Comparison of ENCODE assay signal across 23 mouse cellular contexts in the genomic region with DNA sequence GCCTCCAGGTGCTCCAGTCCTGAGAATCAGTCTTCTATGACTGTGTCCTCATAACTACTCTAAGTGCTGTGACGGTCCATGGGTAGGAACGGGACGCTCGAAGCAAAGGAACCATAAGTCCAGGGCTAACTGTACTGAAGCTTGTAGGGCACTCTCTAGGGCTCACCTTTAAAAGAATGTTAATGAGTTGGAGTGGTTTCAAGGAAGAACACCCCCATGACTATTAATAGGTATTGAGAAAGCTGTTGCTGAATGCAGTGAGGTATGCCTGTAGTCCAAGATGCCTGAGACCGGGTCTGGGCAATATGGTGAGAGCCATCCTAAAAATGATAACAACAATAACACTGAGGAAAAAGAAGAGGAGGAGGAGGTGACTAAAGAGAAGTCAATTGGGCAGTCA.
A peak's percentile ranks its signal among the peaks of the same experiment; 100 is the strongest.
DNase-seq lines count a peak whose midpoint lies in the region; ATAC-seq and TF ChIP-seq lines count a peak whose summit lies in the region.
"Had no signal": no experiment of that assay in that cellular context is flagged by ENCODE, and none has a peak within 500 bp of the region (broad histone marks: within the 10 kb centered on the region; RNA-seq: fewer than 3 reads in every experiment).

No protein-coding gene starts in this region.

- DNase-seq in heart, adult 11 months: peak; percentile 76
- DNase-seq in heart, adult 18-20 months: no peak
- no peak for DNase-seq in heart, adult 8-10 months (ENCODE audit: low spot score)
- DNase-seq in liver, adult 2 months (ENCODE audit: extremely low read depth, low read depth, low spot score): no peak
- no peak for DNase-seq in liver, embryonic 11.5 days (ENCODE audit: low spot score)
- no peak for DNase-seq in frontal cortex, postnatal 36 days (ENCODE audit: low spot score in 2 of 2)
- DNase-seq in frontal cortex, adult 2 months (ENCODE audit: extremely low spot score in 1 of 2, low spot score in 1 of 2): no peak
- DNase-seq: adrenal gland, adult 8-10 months; adrenal gland, postnatal 36 days; B cell, adult 2 months; cerebellum, adult 2 months; cerebellum, postnatal 10 days; gastrocnemius, postnatal 10 days had no signal

- H3K27ac ChIP-seq in heart, embryonic 12.5 days (ENCODE audit: poor library complexity, severe bottlenecking): peak overlapping the region; percentile 29; the same call in 1 of the 2 replicates
- H3K27ac ChIP-seq in liver, adult 2 months (replicated peaks; ENCODE audit: insufficient read depth, low read depth, low read length): peak overlapping the region; percentile 55
- no peak overlapping the region for H3K27ac ChIP-seq in liver, embryonic 11.5 days (ENCODE audit: low read depth, low read length)
- H3K27ac ChIP-seq: embryonic facial prominence, embryonic 15.5 days; forebrain, embryonic 10.5 days; hindbrain, embryonic 10.5 days; hindbrain, embryonic 14.5 days; intestine, embryonic 15.5 days had no signal

- H3K4me1 ChIP-seq in heart, embryonic 12.5 days (replicated peaks): peaks cover 26% of the 10 kb centered on the region
- peaks cover 22% of the 10 kb centered on the region; the same call in 1 of the 2 replicates for H3K4me1 ChIP-seq in liver, adult 2 months (ENCODE audit: control insufficient read depth, insufficient read depth, low read length)
- no peaks in the 10 kb centered on the region for H3K4me1 ChIP-seq in liver, embryonic 11.5 days (replicated peaks; ENCODE audit: control insufficient read depth, insufficient read depth, low read length)
- H3K4me1 ChIP-seq: intestine, embryonic 15.5 days had no signal

- H3K4me2 ChIP-seq in heart, embryonic 12.5 days: peak overlapping the region; percentile 31
- H3K4me2 ChIP-seq in liver, embryonic 11.5 days: no peak overlapping the region
- H3K4me2 ChIP-seq: embryonic facial prominence, embryonic 15.5 days; hindbrain, embryonic 14.5 days; intestine, embryonic 15.5 days had no signal

- WGBS in heart, embryonic 12.5 days: 45% methylated on average over 5 of the region's 5 CpGs
- WGBS in liver, adult 2 months: 98% methylated on average over 5 of the region's 5 CpGs
- 92% methylated on average over 5 of the region's 5 CpGs for WGBS in liver, embryonic 11.5 days

- 0 out of 2 replicates have a peak, but pooled peaks cover 3% of the 10 kb centered on the region for H3K9me3 ChIP-seq in heart, embryonic 12.5 days (replicated peaks)
- H3K9me3 ChIP-seq in liver, embryonic 11.5 days (ENCODE audit: control insufficient read depth, low read length): no peaks in the 10 kb centered on the region
- H3K9me3 ChIP-seq: embryonic facial prominence, embryonic 15.5 days; forebrain, embryonic 10.5 days; hindbrain, embryonic 10.5 days; intestine, embryonic 15.5 days had no signal

- H3K9ac ChIP-seq in heart, embryonic 12.5 days: no peak overlapping the region
- no peak overlapping the region for H3K9ac ChIP-seq in liver, adult 2 months (ENCODE audit: low read depth, low read length)
- no peak overlapping the region for H3K9ac ChIP-seq in liver, embryonic 11.5 days (ENCODE audit: low read depth, low read length)
- H3K9ac ChIP-seq: embryonic facial prominence, embryonic 15.5 days; hindbrain, embryonic 14.5 days; intestine, embryonic 15.5 days had no signal

- TF ChIP-seq CTCF in liver, adult 2 months (IDR thresholded peaks at IDR 0.05; ENCODE audit: low read depth, low read length): no peak

- no peaks in the 10 kb centered on the region for H3K79me2 ChIP-seq in liver, adult 2 months (ENCODE audit: control insufficient read depth, insufficient read depth, low read length)

- ATAC-seq in heart, embryonic 12.5 days (ENCODE audit: insufficient number of reproducible peaks, low FRiP score): 0 out of 2 replicates have a peak, but pooled peaks have one; percentile 18
- ATAC-seq in liver, embryonic 11.5 days (replicated peaks; ENCODE audit: low FRiP score): no peak
- ATAC-seq: CD4-positive, CD25-positive, alpha-beta regulatory T cell, adult 4 months; forebrain, embryonic 14.5 days; intestine, embryonic 15.5 days had no signal

- no peaks in the 10 kb centered on the region for H3K36me3 ChIP-seq in heart, embryonic 12.5 days
- H3K36me3 ChIP-seq in liver, adult 2 months (ENCODE audit: control insufficient read depth, insufficient read depth, low read length): no peaks in the 10 kb centered on the region
- H3K36me3 ChIP-seq in liver, embryonic 11.5 days (ENCODE audit: control insufficient read depth, insufficient read depth, low read length): no peaks in the 10 kb centered on the region
- H3K36me3 ChIP-seq: embryonic facial prominence, embryonic 15.5 days; forebrain, embryonic 10.5 days; G1E; hindbrain, embryonic 10.5 days; intestine, embryonic 15.5 days had no signal

- H3K27me3 ChIP-seq in heart, embryonic 12.5 days (replicated peaks): no peaks in the 10 kb centered on the region
- H3K27me3 ChIP-seq in liver, adult 2 months (ENCODE audit: control insufficient read depth, insufficient read depth, low read length): no peaks in the 10 kb centered on the region
- H3K27me3 ChIP-seq in liver, embryonic 11.5 days (replicated peaks; ENCODE audit: control insufficient read depth, insufficient read depth, low read length): no peaks in the 10 kb centered on the region
- H3K27me3 ChIP-seq: embryonic facial prominence, embryonic 15.5 days; intestine, embryonic 15.5 days had no signal

- no peak overlapping the region for H3K4me3 ChIP-seq in heart, embryonic 12.5 days
- no peak overlapping the region for H3K4me3 ChIP-seq in liver, adult 2 months (ENCODE audit: insufficient read depth, low read depth, low read length)
- no peak overlapping the region for H3K4me3 ChIP-seq in liver, embryonic 11.5 days (ENCODE audit: low read depth, low read length)
- H3K4me3 ChIP-seq: embryonic facial prominence, embryonic 15.5 days; erythroblast, embryonic 14.5 days; forebrain, embryonic 10.5 days; hindbrain, embryonic 10.5 days; intestine, embryonic 15.5 days had no signal

- TF ChIP-seq POLR2A in liver, adult 2 months (IDR thresholded peaks at IDR 0.05; ENCODE audit: extremely low read depth, insufficient read depth, low read length): no peak
